Mouse (Mus musculus): ENCODE measurements at regions not wholly inside any gene's neighbourhood (a gene's known extent, or its start where the extent isn't known, plus 50 kb on each side); places are given as distances from the start of the nearest gene placed in this dataset.

GRCm38 (mm10) chr3:7013516-7013915 is 393.3 kb upstream of the 1700008P02Rik start:
- TF ChIP-seq CTCF (conservative IDR thresholded peaks at IDR 0.05; ENCODE audit: low read length) (no peak), POU5F1 (IDR thresholded peaks at IDR 0.05; ENCODE audit: borderline replicate concordance, low read length) (no peak), NANOG (IDR thresholded peaks at IDR 0.05; ENCODE audit: borderline replicate concordance, low read length) (no peak)
